Mouse (Mus musculus): ENCODE data around the gene Eif3a. TPM values are rescaled to one million over a fixed set of nuclear protein-coding genes. Genes with fewer than 3 reads are reported as not detected.

The Eif3a gene
- polyA plus RNA-seq, 1 experiment from 2014 or later: 200 TPM

DNA sequence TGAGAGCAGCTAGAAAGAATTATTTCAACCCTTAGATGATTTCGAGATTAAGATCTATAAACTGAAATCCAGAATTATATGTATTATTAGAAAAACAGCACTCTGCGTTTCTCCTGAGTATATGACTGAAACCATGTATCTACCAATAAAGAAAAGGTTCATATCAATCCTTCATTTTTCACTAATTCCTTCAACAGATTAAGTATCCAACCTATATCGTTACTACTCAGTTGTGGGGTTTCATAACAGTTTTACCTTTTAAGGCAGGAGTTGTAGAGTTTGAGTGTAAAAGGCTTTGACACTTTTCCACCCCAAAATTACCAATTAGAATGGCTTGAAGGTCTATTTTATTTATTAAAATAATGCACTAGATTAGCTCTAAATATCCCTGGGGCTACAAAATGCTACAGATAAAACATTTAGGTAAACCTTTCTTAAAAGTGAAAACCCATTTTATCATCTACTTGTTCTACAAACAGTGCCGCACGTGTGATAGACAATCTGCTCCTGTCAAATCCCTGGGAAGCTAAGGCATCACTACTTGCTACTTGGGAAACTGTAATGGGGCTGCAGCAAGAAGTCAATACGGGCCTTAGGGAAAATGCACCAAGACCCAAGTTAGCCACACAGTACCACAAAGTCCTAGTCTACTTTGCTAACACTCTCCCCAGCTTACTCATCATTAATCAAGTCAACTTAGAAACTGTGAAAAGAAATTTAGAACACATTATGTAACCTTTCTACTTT, 2.1 kb downstream of the Eif3a start:
- no peak overlapping the region; the same call in 1 of the 2 replicates for H3K9ac ChIP-seq (replicated peaks; ENCODE audit: low read length)
- no peaks in the 10 kb centered on the region for H3K9me3 ChIP-seq (replicated peaks; ENCODE audit: control insufficient read depth, low read length)
- no peak for ATAC-seq (replicated peaks; ENCODE audit: insufficient number of reproducible peaks, low FRiP score, low TSS enrichment, low read depth)
- H3K27me3 ChIP-seq (ENCODE audit: control insufficient read depth, insufficient read depth, low read length): no peaks in the 10 kb centered on the region
- peak overlapping the region; percentile 25 for H3K4me3 ChIP-seq (ENCODE audit: low read depth, low read length)
- peak overlapping the region; percentile 52 for H3K4me2 ChIP-seq (ENCODE audit: low read depth, low read length)
- no peak overlapping the region for H3K27ac ChIP-seq (replicated peaks; ENCODE audit: low read depth, low read length)
- H3K4me1 ChIP-seq (ENCODE audit: control insufficient read depth, insufficient read depth, low read length): no peaks in the 10 kb centered on the region
- DNase-seq (ENCODE audit: low spot score): peak; percentile 7
- no peaks in the 10 kb centered on the region for H3K36me3 ChIP-seq (replicated peaks; ENCODE audit: control insufficient read depth, insufficient read depth, low read depth, low read length)
- 45% methylated on average over 6 of the region's 6 CpGs for WGBS

DNA sequence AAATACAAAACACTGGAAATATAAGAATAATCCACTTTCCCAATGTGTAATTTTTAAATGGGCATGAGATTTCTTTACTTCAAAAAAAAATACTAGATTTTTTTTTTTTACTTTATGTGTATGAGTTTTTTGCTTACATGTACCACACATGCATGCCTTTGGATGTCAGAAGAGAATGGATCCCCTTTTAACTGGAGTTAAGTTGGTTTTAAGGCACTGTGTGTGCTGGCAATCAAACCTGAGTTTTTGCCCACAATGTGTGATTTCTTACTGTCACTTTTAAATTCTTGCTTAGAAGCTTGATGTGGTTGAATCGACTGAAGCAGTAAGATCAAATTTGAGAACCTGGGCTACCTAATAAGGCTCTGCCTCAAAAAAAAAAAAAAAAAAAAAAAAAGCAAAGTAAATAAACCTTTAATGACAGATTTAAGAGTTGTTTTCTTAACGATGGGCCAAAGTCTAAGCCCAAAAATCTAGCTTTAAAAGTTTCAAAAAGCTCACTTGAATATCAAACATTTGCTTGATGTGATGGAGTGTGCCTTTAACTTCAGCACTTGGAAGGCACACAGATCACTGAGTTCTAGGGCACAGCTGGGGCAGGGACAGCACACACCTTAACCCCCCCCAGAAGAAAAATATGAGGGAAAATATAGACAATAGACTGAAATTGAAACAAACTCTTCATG, 2.9 kb downstream of the Eif3a start:
- H3K9me3 ChIP-seq (replicated peaks; ENCODE audit: control insufficient read depth, low read length): no peaks in the 10 kb centered on the region
- H3K27ac ChIP-seq (replicated peaks; ENCODE audit: low read depth, low read length): no peak overlapping the region
- DNase-seq (ENCODE audit: low spot score) (no peak), ATAC-seq (replicated peaks; ENCODE audit: insufficient number of reproducible peaks, low FRiP score, low TSS enrichment, low read depth) (no peak)
- H3K27me3 ChIP-seq (ENCODE audit: control insufficient read depth, insufficient read depth, low read length): no peaks in the 10 kb centered on the region
- H3K4me2 ChIP-seq (ENCODE audit: low read depth, low read length): no peak overlapping the region
- H3K4me1 ChIP-seq (ENCODE audit: control insufficient read depth, insufficient read depth, low read length): no peaks in the 10 kb centered on the region
- no peak overlapping the region for H3K4me3 ChIP-seq (ENCODE audit: low read depth, low read length)
- H3K36me3 ChIP-seq (replicated peaks; ENCODE audit: control insufficient read depth, insufficient read depth, low read depth, low read length): no peaks in the 10 kb centered on the region
- H3K9ac ChIP-seq (replicated peaks; ENCODE audit: low read length): no peak overlapping the region
- WGBS: 65% methylated on average over 2 of the region's 2 CpGs

DNA sequence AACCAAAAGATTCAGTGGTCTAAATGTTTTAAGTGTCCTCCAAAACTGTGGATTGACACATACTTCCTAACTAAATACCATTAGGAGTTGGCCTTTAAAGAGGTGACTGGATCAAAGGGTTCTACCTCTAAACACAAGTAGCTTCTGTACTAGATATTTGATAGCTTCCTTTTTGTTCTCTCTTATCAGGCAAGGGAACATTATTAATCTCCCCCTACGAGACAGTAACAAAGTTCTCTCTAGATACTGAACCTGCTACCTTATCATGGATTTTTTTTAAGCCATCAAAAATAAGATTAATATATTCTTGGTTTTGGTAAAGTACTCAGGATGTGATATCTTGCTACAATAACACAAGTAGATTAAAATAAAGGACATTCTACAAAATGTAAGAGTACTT, 5.7 kb downstream of the Eif3a start:
- WGBS: 75% methylated on average over 1 of the region's 1 CpGs
- Histone ChIP-seq H3K4me2 (ENCODE audit: low read depth, low read length) (no peak overlapping the region), H3K36me3 (replicated peaks; ENCODE audit: control insufficient read depth, insufficient read depth, low read depth, low read length) (no peaks in the 10 kb centered on the region), H3K4me3 (ENCODE audit: low read depth, low read length) (no peak overlapping the region), H3K4me1 (ENCODE audit: control insufficient read depth, insufficient read depth, low read length) (no peaks in the 10 kb centered on the region), H3K9ac (replicated peaks; ENCODE audit: low read length) (no peak overlapping the region), H3K27ac (replicated peaks; ENCODE audit: low read depth, low read length) (no peak overlapping the region), H3K9me3 (replicated peaks; ENCODE audit: control insufficient read depth, low read length) (no peaks in the 10 kb centered on the region), H3K27me3 (ENCODE audit: control insufficient read depth, insufficient read depth, low read length) (no peaks in the 10 kb centered on the region)
- ATAC-seq (replicated peaks; ENCODE audit: insufficient number of reproducible peaks, low FRiP score, low TSS enrichment, low read depth) (no peak), DNase-seq (ENCODE audit: low spot score) (no peak)

DNA sequence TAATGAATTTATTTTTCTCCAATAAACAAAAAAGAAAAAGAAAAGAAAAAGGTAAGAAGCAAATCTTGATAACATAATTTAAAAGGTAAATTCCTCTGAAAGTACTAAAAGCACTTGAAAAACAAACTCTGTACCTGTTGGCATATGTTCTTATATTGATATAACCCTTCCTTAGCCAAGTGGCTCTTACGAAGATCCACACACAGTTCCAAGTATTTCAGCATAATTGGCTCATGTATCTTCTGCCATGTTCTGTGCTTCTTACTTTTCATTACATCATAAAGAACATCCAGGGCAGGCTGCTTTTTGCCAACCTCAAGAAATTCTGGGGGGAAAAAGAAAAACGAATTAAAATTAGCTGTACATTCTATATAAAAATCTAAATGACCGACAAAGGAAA, 8.4 kb downstream of the Eif3a start:
- WGBS: 90% methylated on average over 3 of the region's 3 CpGs
- Histone ChIP-seq H3K4me1 (ENCODE audit: control insufficient read depth, insufficient read depth, low read length) (no peaks in the 10 kb centered on the region), H3K4me3 (ENCODE audit: low read depth, low read length) (no peak overlapping the region), H3K27me3 (ENCODE audit: control insufficient read depth, insufficient read depth, low read length) (no peaks in the 10 kb centered on the region), H3K4me2 (ENCODE audit: low read depth, low read length) (no peak overlapping the region), H3K9me3 (replicated peaks; ENCODE audit: control insufficient read depth, low read length) (no peaks in the 10 kb centered on the region), H3K9ac (replicated peaks; ENCODE audit: low read length) (no peak overlapping the region), H3K27ac (replicated peaks; ENCODE audit: low read depth, low read length) (no peak overlapping the region), H3K36me3 (replicated peaks; ENCODE audit: control insufficient read depth, insufficient read depth, low read depth, low read length) (peaks cover 7% of the 10 kb centered on the region)
- ATAC-seq (replicated peaks; ENCODE audit: insufficient number of reproducible peaks, low FRiP score, low TSS enrichment, low read depth): no peak
- DNase-seq (ENCODE audit: low spot score): no peak

DNA sequence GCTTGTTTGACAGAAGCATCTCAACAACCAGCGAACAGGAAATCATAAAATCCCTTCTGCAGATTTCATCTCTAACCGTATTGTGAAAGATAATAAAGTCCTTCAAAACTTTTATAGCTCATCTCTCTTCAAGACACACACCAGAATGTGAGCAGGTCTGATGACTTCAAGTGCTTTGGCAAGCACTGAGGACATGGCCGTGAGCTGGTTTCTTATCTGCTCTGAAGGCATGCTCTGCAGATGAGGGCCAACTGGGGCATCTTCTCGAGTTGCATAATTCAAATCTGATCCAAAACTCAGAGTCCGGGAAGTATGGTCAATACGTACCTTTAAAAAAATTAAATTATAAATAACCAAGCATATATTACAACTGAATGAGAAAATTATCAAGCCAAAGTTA, 17.1 kb downstream of the Eif3a start:
- no peaks in the 10 kb centered on the region for H3K9me3 ChIP-seq (replicated peaks; ENCODE audit: control insufficient read depth, low read length)
- H3K4me1 ChIP-seq (ENCODE audit: control insufficient read depth, insufficient read depth, low read length): no peaks in the 10 kb centered on the region
- no peak overlapping the region for H3K4me2 ChIP-seq (ENCODE audit: low read depth, low read length)
- 93% methylated on average over 6 of the region's 6 CpGs for WGBS
- no peak overlapping the region for H3K4me3 ChIP-seq (ENCODE audit: low read depth, low read length)
- H3K36me3 ChIP-seq (replicated peaks; ENCODE audit: control insufficient read depth, insufficient read depth, low read depth, low read length): peaks cover 21% of the 10 kb centered on the region
- H3K27ac ChIP-seq (replicated peaks; ENCODE audit: low read depth, low read length): no peak overlapping the region
- DNase-seq (ENCODE audit: low spot score) (no peak), ATAC-seq (replicated peaks; ENCODE audit: insufficient number of reproducible peaks, low FRiP score, low TSS enrichment, low read depth) (no peak)
- H3K9ac ChIP-seq (replicated peaks; ENCODE audit: low read length): no peak overlapping the region
- H3K27me3 ChIP-seq (ENCODE audit: control insufficient read depth, insufficient read depth, low read length): no peaks in the 10 kb centered on the region

DNA sequence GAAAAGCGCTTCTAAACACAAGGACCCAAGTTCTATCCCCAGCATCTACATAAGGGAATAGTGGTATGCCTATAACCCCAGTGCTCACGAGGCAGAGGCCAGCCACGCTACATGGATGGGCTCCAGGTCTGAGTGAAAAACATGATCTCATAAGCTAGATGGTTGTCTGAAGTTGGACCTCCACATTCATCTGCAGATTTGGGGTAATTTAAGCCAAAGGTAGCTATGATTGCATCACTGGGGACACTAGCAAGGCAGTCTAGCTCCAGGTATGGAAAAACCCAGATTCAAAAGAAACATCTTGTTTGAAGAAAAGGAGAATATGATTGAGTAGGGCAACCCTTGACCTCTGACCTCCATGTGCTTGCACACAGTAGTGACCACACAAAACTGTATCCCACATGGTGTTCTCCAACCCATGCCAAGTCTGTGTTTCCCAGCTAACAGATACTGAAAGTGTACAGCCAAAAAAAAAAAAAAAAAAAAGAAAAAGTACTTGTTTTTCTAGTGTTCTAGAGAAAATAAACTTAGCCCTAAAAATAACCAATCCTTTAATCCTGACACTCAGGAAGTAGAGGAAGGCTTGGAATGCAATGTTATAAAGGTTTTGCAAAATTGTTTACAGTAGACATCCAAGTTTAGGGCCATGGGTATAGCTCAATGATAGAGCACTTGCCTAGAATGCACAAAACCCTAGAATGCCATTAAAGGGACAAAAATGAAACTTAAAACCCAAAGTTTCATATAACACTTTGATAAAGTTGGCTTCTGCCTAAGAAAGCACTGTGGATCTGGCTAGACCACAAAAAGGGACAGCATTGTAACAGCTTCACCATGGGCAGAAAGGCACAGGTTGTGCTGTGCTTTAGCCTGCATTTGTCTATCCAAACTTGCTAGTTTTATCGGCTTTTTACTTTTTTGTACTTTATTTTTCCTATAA, 31.3 kb downstream of the Eif3a start:
- no peaks in the 10 kb centered on the region for H3K4me1 ChIP-seq (ENCODE audit: control insufficient read depth, insufficient read depth, low read length)
- no peak overlapping the region for H3K9ac ChIP-seq (replicated peaks; ENCODE audit: low read length)
- H3K36me3 ChIP-seq (replicated peaks; ENCODE audit: control insufficient read depth, insufficient read depth, low read depth, low read length): peaks cover 11% of the 10 kb centered on the region
- ATAC-seq (replicated peaks; ENCODE audit: insufficient number of reproducible peaks, low FRiP score, low TSS enrichment, low read depth) (no peak), DNase-seq (ENCODE audit: low spot score) (no peak)
- WGBS: 73% methylated on average over 4 of the region's 4 CpGs
- H3K4me3 ChIP-seq (ENCODE audit: low read depth, low read length): no peak overlapping the region
- H3K27me3 ChIP-seq (ENCODE audit: control insufficient read depth, insufficient read depth, low read length): no peaks in the 10 kb centered on the region
- H3K4me2 ChIP-seq (ENCODE audit: low read depth, low read length): no peak overlapping the region
- H3K9me3 ChIP-seq (replicated peaks; ENCODE audit: control insufficient read depth, low read length): no peaks in the 10 kb centered on the region
- H3K27ac ChIP-seq (replicated peaks; ENCODE audit: low read depth, low read length): no peak overlapping the region

DNA sequence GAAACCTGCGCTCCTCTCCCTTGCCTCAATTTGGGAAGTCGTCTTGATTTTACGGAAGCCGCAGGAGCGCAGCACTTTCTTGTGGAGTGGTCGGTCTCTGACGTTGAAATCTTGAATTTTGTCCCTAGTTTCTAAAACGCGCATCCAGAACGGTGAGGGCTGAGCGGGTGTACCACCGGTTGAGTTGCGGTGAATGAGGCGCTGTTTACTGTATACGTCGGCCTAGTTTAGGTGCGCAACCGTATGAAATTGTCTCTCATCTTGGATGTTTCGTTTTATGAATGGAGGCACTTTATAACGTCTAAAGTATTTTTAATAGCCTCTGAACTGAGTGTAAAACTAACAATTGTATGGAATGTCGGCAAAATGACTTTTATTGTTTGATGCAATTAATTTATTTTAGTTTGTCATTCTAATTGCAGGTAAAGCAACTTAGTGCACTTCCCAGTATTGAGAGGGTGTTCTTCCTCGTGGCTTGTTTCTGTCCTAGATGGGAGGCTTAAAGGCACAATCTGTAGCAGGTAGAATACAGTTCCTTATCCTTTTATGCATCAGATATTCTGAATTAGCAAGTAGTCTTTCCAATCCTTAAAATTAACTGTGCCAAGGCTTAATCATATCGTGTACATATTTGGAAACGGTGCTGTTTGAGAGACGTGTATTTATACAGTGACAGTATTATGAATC, 33.2 kb downstream of the Eif3a start:
- H3K4me1 ChIP-seq (ENCODE audit: control insufficient read depth, insufficient read depth, low read length): no peaks in the 10 kb centered on the region
- H3K9ac ChIP-seq (replicated peaks; ENCODE audit: low read length): no peak overlapping the region
- H3K4me3 ChIP-seq (ENCODE audit: low read depth, low read length): peak overlapping the region; percentile 73
- peaks cover 2% of the 10 kb centered on the region for H3K36me3 ChIP-seq (replicated peaks; ENCODE audit: control insufficient read depth, insufficient read depth, low read depth, low read length)
- H3K27ac ChIP-seq (replicated peaks; ENCODE audit: low read depth, low read length): no peak overlapping the region
- DNase-seq (ENCODE audit: low spot score) (no peak), ATAC-seq (replicated peaks; ENCODE audit: insufficient number of reproducible peaks, low FRiP score, low TSS enrichment, low read depth) (no peak)
- H3K9me3 ChIP-seq (replicated peaks; ENCODE audit: control insufficient read depth, low read length): no peaks in the 10 kb centered on the region
- no peaks in the 10 kb centered on the region for H3K27me3 ChIP-seq (ENCODE audit: control insufficient read depth, insufficient read depth, low read length)
- H3K4me2 ChIP-seq (ENCODE audit: low read depth, low read length): peak overlapping the region; percentile 100
- 6% methylated on average over 25 of the region's 25 CpGs for WGBS
